Mouse (Mus musculus) CH12.LX (cell line): ENCODE data around the gene Sbpl.

Source experiments
- CHD2 ChIP-seq: IDR thresholded peaks from 2 replicates; pipeline ENCODE4 v1.6.1; 2011; ENCODE audit warnings: low read length, improper control_type of control experiment
- CTCF ChIP-seq, 2 experiments: IDR thresholded peaks in 1 of 2; conservative IDR thresholded peaks in 1 of 2; 2 replicates each; pipeline ENCODE4 v1.5.1; 2011 to 2012; ENCODE audit warnings: low read depth in 2 of 2, low read length in 2 of 2, improper control_type of control experiment in 1 of 2, inconsistent platforms in 1 of 2, mild to moderate bottlenecking in 1 of 2, moderate library complexity in 1 of 2
- EP300 ChIP-seq: IDR thresholded peaks from 2 replicates; pipeline ENCODE4 v1.6.1; 2011; ENCODE audit warnings: low read length, improper control_type of control experiment
- GABPA ChIP-seq: IDR thresholded peaks from 2 replicates; pipeline ENCODE4 v1.6.1; 2012; ENCODE audit warnings: low read depth, low read length, improper control_type of control experiment, inconsistent platforms; ENCODE audit not compliant: insufficient replicate concordance
- JUND ChIP-seq: conservative IDR thresholded peaks from 2 replicates; pipeline ENCODE4 v1.6.1; 2011; ENCODE audit warnings: low read depth, low read length, improper control_type of control experiment
- KAT2A ChIP-seq: IDR thresholded peaks from 2 replicates; pipeline ENCODE4 v1.6.1; 2012; ENCODE audit warnings: low read length, improper control_type of control experiment, inconsistent platforms; ENCODE audit not compliant: insufficient replicate concordance
- MAX ChIP-seq: IDR thresholded peaks from 2 replicates; pipeline ENCODE4 v1.6.1; 2011; ENCODE audit warnings: low read length, improper control_type of control experiment
- MEF2A ChIP-seq: IDR thresholded peaks from 2 replicates; pipeline ENCODE4 v1.6.1; 2014; ENCODE audit warnings: low read depth, mild to moderate bottlenecking, inconsistent platforms, low read length, improper control_type of control experiment, borderline replicate concordance
- MYC ChIP-seq: IDR thresholded peaks from 2 replicates; pipeline ENCODE4 v1.6.1; 2011; ENCODE audit warnings: low read depth, mild to moderate bottlenecking, improper control_type of control experiment, low read length
- POLR2A ChIP-seq: IDR thresholded peaks from 2 replicates; pipeline ENCODE4 v1.6.1; 2011; ENCODE audit warnings: low read depth, mild to moderate bottlenecking, improper control_type of control experiment, low read length
- USF1 ChIP-seq: IDR thresholded peaks from 2 replicates; pipeline ENCODE4 v1.6.1; 2014; ENCODE audit warnings: low read depth, mild to moderate bottlenecking, inconsistent platforms, low read length, improper control_type of control experiment
- ZC3H11A ChIP-seq: IDR thresholded peaks from 2 replicates; pipeline ENCODE4 v1.6.1; 2012; ENCODE audit warnings: low read depth, mild to moderate bottlenecking, inconsistent platforms, low read length, improper control_type of control experiment
- ZNF384 ChIP-seq: IDR thresholded peaks from 2 replicates; pipeline ENCODE4 v1.6.1; 2012; ENCODE audit warnings: low read depth, low read length, improper control_type of control experiment, inconsistent platforms

DNA sequence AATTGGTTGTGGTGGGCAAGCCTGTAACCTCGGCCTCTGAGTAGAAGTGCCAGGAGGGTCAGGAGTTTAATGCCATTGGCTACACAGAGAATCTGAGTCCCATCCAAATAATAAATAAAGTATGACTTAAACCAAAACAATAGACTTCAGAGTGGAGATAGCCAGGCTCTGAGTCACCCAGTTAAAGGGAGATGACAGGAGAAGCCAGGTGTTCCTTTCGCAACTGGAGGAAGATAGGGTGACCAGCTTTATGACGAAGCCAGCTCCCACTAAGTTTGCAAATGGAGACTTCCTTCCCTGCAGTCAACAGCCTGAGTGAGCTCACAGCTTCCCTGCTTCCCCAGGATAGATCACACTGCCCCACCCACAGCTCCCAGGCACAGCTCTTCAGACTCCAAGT, 24.4 kb upstream of the Sbpl start:
- no peak for TF ChIP-seq MYC
- no peak for TF ChIP-seq MAX
- no peak for TF ChIP-seq GABPA
- no peak for TF ChIP-seq EP300
- TF ChIP-seq CHD2: no peak
- TF ChIP-seq CTCF (conservative IDR thresholded peaks at IDR 0.05 in 1 of 2, IDR thresholded peaks at IDR 0.05 in 1 of 2; ENCODE audit: low read depth in 2 of 2, low read length in 2 of 2): no peak
- no peak for TF ChIP-seq POLR2A
- no peak for TF ChIP-seq USF1
- TF ChIP-seq ZNF384: no peak
- TF ChIP-seq ZC3H11A: no peak
- TF ChIP-seq MEF2A: no peak
- no peak for TF ChIP-seq KAT2A
- TF ChIP-seq JUND: no peak
